Mouse (Mus musculus): ENCODE results near the gene Zfand2a. TPM values are rescaled to one million over a fixed set of nuclear protein-coding genes. Genes with fewer than 3 reads are reported as not detected.

The Zfand2a gene
- polyA plus RNA-seq (2012; rRNA removed), result 11.9 and 16.0 TPM in 2 replicates

- WGBS, result under 1% methylated on average over 42 of the region's 42 CpGs
- DNase-seq (ENCODE audit: low read depth, low spot score), result peak; percentile 99
These were observed at the start of gene Zfand2a for GRCm38 (mm10) chr5:139484185-139484814. Zfand2a (minus strand) TSS chr5:139484549.

- no peak for DNase-seq (ENCODE audit: low read depth, low spot score)
- 49% methylated on average over 7 of the region's 7 CpGs for WGBS
These were observed 44.5 kb upstream of the Zfand2a start for GRCm38 (mm10) chr5:139528851-139529250.

DNA sequence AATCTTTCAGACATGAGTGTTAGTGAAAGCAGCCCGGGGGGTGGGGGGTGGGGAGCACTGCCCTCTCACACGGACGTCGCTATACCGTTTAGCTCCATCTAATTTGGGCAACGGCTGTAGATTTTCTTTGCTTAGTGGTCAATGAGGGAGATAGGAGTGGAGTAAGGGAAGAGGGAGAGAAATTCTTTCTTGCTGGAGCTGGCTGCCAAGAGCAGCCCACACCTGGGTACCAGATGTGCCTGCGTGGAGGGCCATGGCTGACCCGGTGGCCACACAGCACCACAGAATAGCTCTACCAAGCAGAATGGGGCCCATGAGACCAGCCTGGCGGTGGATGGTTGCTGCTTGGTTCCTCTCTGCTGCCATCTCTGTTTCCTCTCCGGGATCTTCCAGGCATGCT is 37.6 kb upstream of the Zfand2a start:
- DNase-seq (ENCODE audit: low read depth, low spot score), result no peak
- 65% methylated on average over 10 of the region's 10 CpGs for WGBS

DNA sequence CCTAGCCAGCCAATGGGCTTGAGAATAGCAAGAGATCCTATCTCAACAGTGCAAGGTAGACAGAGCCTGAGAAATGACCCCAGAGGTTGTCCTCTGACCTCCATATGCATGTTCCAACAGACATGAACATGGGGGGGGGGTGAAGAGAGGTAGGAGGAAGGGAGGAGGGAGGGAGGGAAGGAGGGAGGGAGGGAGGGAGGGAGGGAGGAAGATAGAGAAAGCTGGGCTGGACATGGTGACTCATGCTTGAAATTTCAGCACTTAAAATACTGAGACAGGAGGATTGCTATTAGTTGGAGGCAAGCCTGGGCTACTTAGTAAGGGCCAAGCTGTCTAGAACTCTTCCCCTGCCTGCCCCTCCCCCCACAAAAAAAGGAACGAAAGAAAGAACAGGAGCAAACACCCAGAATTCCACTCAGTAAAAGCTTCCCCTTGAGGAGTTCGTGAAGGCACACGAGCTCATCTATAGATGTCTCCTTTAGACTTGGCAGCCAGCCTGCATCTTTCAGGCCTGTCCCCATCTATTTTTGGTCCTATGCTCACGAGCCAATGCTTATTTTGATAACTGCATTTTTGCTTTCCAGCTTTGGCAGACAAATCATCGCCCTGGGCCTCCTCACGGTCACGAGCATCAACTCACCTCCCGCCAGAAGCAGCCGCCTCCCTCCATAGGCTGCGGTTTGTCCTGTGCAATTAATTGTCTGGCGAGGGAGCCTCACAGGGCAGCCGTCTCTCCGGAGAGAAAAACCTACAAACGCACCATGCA is 35.9 kb upstream of the Zfand2a start:
- 44% methylated on average over 14 of the region's 14 CpGs for WGBS
- no peak for DNase-seq (ENCODE audit: low read depth, low spot score)

DNA sequence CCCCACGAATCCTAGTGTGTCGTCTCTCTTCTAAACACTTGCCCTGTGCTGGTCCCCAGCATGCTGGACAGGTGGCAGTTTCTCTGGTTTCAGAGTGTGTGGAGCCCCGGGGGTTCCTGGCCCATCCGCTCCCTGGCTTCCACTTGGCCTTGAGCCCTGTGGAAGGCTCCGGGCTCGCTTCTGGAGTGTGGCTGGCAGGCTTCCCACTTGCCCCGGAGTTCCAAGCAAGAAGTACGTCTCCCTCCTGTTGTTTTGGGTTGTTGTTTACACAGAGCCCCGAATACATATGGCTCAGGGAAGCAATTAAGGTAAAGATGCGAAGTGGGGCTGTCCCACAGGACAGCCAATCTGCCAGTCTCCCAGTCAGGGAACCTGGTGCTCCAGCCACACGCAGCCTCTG is 31.9 kb upstream of the Zfand2a start:
- no peak for DNase-seq (ENCODE audit: low read depth, low spot score)
- 14% methylated on average over 11 of the region's 11 CpGs for WGBS

DNA sequence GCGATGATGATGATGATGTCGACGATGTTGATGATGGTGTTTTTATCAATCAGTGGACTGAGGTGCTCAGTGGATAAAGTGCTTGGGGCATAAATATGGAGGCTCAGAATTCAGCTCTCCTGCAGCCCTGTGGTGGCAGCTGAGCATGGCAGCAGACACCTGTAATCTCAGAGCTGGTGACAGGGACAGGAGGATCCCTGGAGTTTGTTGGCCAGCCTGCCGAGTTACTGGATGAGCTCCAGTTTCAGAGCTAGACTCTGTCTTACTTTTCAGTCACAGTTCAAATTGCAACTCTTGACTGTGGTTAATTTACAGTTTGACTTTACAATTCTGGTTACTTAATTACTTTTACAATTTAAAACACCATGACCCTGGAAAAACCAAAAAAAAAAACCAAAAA is 27.9 kb upstream of the Zfand2a start:
- no peak for DNase-seq (ENCODE audit: low read depth, low spot score)
- WGBS, result 89% methylated on average over 4 of the region's 4 CpGs

GRCm38 (mm10) chr5:139510682-139511366 is 26.5 kb upstream of the Zfand2a start:
- WGBS, result 9% methylated on average over 17 of the region's 17 CpGs
- peak; percentile 6 for DNase-seq (ENCODE audit: low read depth, low spot score)

DNA sequence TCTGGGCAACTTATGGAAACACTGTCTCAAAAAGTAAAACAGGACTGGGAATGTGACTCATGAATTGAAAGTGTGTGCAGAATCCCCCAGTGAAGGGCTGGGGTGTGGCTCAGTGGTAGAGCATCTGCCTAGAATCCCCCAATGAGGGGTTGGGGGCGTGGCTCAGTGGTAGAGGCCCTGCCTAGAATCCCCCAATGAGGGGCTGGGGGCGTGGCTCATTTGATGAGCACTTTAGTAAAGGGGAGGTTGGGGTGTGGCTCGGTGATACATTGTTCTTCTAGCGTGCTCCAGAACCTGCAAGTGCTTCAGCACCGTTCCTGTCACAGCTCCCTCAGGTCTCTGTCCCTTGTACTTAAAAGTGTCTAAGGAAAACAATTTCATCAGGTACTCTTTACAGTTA is 21.9 kb upstream of the Zfand2a start:
- 10% methylated on average over 5 of the region's 5 CpGs for WGBS
- DNase-seq (ENCODE audit: low read depth, low spot score), result no peak

DNA sequence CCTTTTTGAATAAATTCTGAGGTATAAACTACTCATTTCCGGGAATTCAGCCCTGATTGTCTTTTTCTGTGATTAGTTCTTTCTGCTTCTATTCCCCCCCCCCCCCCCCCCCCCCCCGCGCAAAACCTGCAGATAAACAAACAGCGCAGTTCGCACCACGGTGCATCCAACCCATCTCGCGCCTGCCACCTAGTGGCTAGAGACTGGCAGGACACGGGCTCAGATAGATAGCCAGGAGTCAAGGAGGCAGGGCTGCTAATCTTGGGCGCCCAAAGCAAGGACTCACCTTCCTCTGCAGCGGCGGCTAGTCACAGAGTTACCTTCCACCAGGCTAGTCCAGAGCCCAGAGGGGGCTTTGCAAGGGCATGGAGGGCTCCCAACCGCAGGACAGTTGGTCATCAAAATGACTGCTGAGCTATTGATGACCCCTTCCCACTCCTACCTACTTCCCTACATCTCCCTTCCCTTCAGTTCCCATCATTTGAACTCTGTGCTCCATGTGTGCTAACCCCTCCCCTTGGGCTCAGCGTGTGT is 20.8 kb upstream of the Zfand2a start:
- DNase-seq (ENCODE audit: low read depth, low spot score), result peak; percentile 57
- 5% methylated on average over 13 of the region's 14 CpGs for WGBS

DNA sequence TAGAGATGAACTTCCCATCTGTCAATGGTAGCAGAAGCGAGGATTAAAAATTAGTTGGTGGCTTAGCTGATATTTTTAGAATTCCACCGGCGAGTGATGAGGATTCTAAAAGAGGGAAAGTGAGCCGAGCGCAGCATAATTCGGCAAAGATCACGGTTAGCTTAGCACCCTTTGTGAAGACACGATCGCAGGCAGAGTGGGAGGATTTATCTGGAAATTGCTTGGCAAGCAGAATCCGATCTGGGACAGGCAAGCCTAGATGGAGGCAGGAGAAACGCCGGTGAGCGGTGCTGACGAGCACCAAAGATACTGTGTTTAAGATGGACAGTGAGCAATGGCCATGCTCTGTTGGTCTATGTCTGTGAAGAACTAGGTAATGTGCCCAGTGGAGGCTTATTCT is 17.9 kb upstream of the Zfand2a start:
- 82% methylated on average over 14 of the region's 14 CpGs for WGBS
- DNase-seq (ENCODE audit: low read depth, low spot score), result no peak

DNA sequence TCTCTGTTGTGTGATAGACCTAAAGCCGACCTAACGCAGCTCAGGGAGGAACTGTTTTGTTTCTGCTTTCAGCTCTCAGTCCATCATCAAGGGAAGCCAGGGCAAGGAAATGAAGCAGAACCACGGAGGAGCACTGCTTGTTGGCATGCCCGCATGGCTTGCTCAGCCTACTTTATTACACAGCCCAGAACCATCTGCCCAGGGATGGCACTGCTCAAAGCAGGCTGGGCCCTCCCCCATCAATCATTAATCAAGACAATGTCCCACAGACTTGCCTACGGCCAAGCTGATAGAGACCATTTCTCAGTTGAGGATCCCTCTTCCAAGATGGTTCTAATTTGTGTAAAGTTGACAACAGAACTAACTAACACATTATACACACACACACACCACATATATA is 14.4 kb upstream of the Zfand2a start:
- DNase-seq (ENCODE audit: low read depth, low spot score), result no peak
- 26% methylated on average over 5 of the region's 5 CpGs for WGBS

GRCm38 (mm10) chr5:139496939-139497338 is 12.6 kb upstream of the Zfand2a start:
- no peak for DNase-seq (ENCODE audit: low read depth, low spot score)
- WGBS, result 49% methylated on average over 5 of the region's 5 CpGs

DNA sequence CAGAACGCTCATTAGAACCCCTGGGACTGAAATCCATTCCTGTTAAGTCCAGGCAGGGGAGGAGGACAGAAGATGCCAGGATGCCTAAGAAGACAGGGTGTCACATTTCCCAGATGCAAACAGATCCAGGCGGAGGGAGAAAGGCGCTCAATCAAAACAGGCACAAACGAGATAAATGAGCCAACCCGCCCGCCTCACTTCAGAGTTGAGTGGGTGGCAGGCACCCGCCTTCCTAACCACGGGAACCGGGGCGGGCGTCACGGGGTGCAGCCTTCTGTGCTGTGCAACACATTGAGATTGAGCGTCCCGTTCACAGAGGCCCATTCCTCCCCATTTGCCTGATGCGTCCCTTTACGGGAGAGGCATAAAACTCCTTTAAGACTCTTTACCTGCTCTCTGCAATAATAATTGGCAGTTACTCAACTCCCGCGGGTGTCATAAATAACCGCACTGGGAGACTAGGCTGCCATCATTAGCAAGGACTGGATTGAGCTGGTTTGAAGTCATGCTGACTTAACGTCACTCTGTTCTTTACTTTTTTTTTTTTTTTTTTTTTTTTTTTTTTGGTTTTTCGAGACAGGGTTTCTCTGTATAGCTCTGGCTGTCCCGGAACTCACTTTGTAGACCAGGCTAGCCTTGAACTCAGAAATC is 10.8 kb upstream of the Zfand2a start:
- WGBS, result 19% methylated on average over 22 of the region's 22 CpGs
- DNase-seq (ENCODE audit: low read depth, low spot score), result no peak

GRCm38 (mm10) chr5:139493690-139494089 is 9.3 kb upstream of the Zfand2a start:
- 21% methylated on average over 5 of the region's 5 CpGs for WGBS

GRCm38 (mm10) chr5:139491348-139491747 is 7.0 kb upstream of the Zfand2a start:
- DNase-seq (ENCODE audit: low read depth, low spot score), result no peak
- 64% methylated on average over 8 of the region's 8 CpGs for WGBS

More at GRCm38 (mm10) chr5:139493690-139494089, 9.3 kb upstream of the Zfand2a start:
- DNase-seq (ENCODE audit: low read depth, low spot score), result no peak

GRCm38 (mm10) chr5:139490131-139490530 is 5.8 kb upstream of the Zfand2a start:
- no peak for DNase-seq (ENCODE audit: low read depth, low spot score)
- WGBS, result 76% methylated on average over 11 of the region's 11 CpGs

DNA sequence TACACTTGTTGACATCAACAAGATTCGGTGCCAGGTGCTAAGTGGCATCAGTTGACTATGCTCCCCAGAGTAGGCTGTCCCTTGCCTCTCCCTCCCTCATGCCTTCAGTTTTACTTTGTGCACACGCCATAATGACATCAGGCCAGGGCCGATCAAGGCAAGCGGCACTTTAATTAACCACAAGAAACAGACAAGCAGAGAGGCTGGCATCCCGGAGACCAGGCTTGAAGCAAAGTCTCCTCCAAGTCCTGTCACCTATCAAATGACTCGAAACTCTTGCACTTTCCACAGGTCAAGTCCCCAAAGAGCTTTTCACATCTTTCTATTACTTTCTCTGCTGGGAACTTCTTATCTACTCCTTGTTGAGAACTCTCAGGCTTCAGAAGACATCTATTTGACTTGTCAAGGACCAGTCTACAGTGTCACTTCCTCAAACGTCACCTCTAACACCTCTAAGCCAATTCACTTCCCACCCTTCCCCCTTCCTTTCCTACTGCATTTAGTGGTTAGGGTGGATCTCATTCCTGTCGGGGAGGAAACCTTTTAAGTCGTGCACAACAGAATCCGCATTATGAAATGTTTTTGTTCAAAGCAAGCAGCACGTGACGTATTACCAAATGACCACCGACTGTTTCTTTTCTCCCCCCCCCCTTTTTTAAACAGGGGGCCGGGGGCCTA is 1.0 kb downstream of the Zfand2a start:
- WGBS, result 45% methylated on average over 14 of the region's 14 CpGs
- DNase-seq (ENCODE audit: low read depth, low spot score), result no peak

- DNase-seq (ENCODE audit: low read depth, low spot score), result no peak
- 87% methylated on average over 10 of the region's 10 CpGs for WGBS
These were observed 3.9 kb downstream of the Zfand2a start for GRCm38 (mm10) chr5:139480406-139480805.

- WGBS, result 64% methylated on average over 8 of the region's 8 CpGs
- no peak for DNase-seq (ENCODE audit: low read depth, low spot score)
These were observed 5.3 kb downstream of the Zfand2a start for GRCm38 (mm10) chr5:139479088-139479487.
